Mouse (Mus musculus): ENCODE data around the gene Scfd2.

Scfd2 gene

DNA sequence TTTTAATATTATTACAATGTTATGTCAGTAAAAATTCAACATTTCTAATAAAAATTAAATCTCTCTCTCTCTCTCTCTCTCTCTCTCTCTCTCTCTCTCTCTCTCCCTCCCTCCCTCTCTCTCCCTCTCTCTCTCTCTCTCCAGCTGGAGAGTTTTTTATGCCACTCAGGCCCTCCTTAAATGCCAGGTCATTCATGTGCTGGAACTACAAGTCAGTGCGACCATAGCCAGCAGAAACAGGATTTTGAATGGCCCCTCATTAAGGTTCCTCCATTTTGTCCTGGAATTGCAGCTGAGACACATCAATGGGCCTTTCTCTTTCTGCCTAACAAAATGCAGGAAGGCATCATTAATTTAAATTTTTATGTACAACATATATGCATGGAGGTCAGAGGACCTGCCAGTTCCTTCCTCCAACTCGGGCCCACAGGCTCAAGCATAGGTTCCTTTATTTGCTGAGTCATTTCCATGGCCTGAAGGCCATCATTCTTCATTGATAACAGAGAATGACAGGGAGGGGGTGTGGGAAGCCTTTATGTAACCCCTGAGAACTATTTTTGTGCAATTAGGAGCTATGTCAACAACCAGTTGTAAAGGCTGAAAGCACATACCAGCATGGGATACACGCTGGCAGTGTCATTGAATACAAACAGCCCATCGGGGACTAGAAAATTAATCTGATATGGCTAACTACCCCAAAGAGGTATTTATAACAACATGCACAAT lies 165.4 kb downstream of the Scfd2 start:
- DNase-seq (ENCODE audit: low spot score in 2 of 2): no peak

DNA sequence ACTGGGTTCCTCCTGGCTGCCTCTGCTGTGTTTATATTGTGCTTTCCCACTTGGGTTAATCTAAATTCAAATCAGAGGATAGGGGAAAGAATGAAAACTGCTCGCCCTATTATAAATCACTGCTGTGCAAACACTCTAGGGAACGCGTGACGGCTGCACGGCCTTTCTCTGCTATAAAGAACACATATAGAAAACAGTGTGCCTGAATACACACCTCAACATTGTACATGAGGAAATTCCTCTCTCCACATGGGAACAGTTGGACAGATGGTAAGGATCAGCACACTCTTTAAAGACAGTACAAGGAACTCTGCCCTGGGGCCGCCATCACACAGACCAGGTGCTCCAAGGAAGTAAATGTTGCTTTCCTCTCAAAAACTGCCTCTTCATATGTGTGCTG lies 166.2 kb downstream of the Scfd2 start:
- DNase-seq (ENCODE audit: low spot score in 2 of 2): no peak

DNA sequence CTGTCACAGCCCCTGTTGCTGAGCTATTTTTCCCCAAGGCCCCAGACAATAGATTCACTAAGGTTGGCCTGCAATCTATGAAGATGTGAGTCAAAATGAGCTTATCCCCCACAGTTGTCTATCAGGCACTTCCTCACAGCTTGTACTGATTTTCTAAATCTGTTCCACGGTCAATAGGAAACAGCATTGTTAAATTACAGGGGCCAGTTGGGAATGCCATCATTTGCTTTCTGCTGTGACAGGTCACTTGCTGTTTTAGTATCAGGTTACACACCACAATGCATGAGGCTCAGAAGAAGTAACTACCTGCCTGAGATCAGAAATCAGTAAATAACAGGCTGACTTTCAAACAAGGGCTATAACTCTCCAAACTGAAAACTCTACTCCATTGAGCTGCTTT lies 168.3 kb downstream of the Scfd2 start:
- DNase-seq (ENCODE audit: low spot score in 2 of 2): no peak

DNA sequence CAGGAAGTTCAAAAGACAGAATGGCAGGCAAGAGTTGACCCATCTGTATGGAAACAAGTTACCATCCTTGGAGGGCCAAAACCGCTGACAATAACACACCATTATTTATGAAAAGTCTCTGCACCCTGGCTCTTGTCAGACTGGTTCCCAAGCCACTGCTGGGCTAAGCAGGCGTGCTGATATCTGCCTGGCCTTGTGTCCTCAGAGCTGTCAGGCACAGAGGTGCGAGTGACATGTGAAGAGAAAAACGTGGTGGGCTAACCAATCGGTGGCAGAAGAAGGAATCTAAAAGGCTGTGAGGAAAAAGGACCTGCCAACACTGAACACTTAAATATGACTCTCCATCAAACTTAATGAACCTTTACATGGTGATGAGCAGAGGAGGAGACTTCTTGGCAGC lies 170.0 kb downstream of the Scfd2 start:
- no peak for DNase-seq (ENCODE audit: low spot score in 2 of 2)

DNA sequence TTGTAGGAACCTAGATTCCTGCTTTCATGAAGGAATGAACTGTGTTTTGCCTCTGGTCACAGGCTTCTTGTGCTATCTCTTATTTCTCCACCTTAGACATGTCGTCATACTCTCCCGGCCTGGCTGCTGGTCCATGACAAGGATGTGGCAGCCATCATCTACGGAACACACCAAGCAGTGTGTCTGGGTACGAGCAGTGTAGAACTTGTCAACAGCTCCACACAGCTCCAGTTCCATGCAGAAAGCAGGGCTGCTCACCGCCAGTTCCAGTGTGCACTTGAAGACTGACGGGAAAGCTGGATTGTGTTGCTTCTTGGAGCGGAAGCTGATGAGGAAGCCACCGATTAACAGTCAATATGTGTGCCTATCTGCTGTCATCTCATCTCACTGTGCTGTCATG lies 173.5 kb downstream of the Scfd2 start:
- DNase-seq (ENCODE audit: low spot score in 2 of 2): no peak

DNA sequence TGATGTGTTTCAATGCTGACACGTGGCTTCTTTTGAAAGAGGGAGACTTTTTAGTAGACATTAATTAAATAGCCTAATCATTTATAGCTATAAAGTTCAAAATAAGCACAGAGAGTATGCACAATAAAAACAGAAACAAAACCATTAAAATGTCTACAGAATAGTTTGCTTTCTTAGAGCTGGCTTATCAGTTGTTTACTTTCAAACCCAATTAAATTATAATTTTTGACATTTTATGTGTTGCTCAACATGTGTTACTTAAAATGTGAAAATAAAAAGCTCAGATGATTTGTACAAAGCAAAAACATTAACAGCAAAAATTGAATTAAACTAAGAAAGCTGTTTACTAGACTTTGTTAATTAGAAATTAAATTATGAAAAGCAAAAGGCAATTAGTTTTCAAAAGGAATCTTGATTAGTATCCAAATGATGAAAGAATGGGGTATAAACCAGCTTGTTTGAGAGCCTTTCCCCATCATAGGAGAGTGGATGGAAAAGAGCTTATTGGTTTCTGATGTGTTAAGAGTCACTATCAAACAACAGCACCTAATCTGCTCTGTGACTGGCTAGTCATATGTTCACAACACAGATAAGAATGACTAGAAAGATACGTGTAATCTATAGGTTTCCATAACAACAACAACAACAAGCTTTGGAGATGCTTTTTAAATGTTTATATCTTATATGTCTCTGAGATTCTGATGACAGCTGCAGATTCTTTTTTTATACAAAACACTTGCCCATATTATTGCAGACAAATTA lies 176.0 kb downstream of the Scfd2 start:
- no peak for DNase-seq (ENCODE audit: low spot score in 2 of 2)

DNA sequence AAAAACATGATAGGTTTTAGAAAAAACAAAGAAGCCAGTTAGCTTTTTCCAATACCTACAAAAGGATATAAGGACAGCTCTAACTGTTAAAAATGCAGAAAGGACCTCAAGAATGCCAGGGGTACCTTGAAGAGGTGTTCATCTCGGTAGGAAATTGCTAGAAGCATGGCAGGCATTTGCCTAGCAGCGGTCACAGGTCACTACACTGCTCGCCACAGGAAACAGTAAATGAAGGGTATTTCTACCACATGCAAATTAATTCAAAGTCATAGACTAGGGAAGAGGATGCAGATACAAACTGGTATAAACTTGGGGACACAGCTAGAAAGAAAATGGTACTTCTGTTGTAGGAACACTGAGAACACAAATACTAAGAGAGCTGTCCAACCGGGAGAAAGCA lies 180.7 kb downstream of the Scfd2 start:
- DNase-seq (ENCODE audit: low spot score in 2 of 2): no peak

DNA sequence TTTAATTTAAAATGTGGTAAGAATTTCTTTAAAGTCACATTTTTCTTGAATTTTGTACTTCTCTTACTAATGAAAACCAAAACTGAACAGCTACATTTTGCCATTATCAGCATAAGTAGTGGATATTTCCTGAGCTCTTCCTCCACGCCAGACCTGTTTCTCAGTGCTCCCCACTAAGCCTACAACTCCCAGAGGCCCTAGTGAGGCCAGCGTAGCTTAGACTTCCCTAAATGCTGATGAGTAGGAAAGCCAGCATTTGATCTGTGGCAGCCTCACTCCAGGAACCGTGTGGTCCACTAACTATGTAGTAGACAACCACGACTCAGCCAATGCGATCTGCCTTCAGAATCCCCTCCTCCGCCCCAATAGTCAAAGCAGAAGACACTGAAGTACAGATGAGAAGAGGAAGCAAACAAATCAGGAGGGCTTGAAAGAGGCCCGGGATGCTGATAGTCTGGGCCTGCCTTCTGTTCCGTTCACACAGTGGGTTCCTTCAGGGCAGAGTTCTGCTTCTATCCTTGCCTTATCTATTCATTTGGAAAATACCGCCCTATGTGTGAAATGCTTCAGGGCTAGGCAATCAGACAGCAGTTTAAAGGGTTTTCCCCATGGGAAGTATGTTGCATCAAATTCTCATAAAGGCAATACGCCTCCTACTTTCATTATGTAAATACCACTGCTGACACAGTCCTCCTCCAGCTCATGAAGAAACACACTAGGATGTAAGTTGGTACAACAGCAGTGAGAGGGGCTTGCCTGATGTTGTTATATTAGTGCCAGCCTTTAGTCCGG lies 183.3 kb downstream of the Scfd2 start:
- DNase-seq (ENCODE audit: low spot score in 2 of 2): no peak

DNA sequence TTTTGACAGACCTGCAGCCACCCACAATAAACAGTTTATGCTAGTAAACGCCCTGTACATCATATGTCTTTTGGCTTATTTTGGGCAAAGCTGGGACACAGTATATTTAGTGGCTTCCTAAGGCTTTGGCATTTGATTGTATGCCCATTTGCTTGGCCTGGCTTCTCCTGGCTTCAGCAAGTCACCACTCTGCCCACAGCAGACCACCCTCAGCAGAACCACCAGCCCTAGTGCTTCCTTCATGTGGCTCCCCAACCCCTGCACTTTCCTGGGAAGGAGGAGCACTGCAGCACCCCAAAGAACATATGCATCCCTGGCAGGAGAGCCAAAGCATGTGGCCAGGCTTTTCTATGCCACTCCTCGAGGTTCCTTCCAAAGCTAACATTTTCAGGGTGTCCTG lies 188.5 kb downstream of the Scfd2 start:
- DNase-seq (ENCODE audit: low spot score in 2 of 2): no peak

DNA sequence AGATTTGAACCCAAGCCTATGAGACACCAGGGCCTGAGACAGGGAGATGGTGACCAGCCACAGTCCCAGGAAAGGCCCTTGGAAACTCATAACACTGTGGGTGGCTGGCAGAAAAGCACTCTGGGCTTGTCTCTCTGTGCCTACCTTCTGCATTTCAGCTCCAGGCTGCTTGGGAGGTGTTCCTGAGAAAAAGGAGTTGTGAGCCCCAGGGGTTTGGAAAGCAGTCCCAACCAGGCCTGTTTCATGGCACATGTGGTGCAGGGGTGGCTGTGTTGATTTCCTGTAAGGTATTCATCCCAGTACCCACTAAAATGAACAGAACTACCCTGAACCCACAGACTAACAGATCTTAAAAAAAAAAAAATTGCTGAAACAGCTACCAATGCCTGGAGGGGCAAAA lies 189.0 kb downstream of the Scfd2 start:
- no peak for DNase-seq (ENCODE audit: low spot score in 2 of 2)

DNA sequence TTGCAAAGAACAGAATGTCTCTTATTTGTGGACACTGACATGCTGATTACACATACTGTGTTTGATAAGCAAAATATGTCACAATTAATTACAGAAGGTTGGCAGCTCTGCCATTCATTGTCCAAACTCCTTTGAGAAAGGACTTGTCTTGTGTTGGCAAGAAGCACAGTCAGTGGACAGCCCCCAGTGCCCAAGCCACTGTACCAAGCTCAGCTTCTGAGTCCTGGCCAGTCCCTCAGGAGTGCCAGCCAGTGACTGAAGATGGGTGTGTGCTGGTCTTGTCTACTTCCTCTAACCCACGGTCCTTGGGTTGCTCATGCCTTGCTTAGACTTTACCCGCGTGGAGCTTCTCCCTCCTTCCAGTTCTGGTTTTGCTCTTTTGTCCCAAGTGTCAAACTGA lies 194.1 kb downstream of the Scfd2 start:
- no peak for DNase-seq (ENCODE audit: low spot score in 2 of 2)

DNA sequence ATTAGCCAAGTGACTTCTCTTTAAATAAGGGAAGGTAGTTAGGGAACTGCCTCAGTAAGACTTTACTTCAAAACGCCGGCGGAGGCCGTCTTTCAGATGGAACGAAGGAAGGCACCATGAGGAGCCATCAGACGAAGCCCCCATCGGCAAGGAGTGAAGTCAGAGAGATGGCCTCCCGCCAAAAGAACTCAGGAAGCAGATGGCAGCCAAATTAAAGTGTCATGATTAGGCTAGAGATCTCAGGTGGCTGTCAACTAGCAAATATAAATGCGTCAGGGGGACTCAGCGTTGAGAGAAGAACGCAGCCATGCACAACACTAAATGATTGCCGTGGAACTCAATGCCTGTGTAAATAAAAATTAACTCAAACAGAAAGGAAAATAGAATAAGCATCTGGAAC lies 194.8 kb downstream of the Scfd2 start:
- DNase-seq (ENCODE audit: low spot score in 2 of 2): no peak

DNA sequence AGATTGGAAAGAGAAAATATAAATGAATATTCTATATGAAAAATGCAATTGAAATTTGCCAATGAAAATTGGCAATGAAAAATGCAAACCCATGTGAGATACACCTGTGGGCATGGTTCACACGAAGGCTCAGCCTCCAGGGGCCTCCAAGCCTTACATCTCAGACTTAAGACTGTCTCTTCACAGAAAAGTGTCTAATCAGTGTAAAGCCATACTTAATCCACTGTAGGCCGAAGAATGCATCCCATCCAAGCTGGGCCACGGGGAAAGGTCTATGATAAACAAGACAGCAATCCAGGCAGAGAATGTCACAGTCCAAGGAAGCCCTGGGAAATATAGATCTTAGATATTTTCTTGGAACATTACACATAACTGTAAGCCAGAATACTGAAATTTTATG lies 198.3 kb downstream of the Scfd2 start:
- no peak for DNase-seq (ENCODE audit: low spot score in 2 of 2)

DNA sequence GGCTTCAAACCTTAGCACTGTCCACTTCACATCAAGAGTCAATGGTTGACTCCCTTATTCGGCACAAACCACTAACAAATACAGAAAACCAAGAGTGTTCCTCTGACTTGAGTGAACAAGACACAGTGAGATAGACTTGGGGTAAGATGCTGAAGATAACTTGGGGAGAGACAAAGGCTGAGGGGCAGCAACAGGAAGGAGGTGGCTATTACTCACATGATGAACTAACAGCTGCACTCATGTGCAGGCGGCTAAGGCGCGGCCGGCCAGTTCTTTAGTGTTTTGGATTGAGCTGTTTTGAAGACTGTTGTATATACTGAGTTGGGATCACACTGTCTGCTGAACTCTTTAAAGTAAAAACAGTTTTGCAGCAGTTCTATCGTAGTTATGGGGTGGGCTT lies 205.3 kb downstream of the Scfd2 start:
- no peak for DNase-seq (ENCODE audit: low spot score in 2 of 2)

DNA sequence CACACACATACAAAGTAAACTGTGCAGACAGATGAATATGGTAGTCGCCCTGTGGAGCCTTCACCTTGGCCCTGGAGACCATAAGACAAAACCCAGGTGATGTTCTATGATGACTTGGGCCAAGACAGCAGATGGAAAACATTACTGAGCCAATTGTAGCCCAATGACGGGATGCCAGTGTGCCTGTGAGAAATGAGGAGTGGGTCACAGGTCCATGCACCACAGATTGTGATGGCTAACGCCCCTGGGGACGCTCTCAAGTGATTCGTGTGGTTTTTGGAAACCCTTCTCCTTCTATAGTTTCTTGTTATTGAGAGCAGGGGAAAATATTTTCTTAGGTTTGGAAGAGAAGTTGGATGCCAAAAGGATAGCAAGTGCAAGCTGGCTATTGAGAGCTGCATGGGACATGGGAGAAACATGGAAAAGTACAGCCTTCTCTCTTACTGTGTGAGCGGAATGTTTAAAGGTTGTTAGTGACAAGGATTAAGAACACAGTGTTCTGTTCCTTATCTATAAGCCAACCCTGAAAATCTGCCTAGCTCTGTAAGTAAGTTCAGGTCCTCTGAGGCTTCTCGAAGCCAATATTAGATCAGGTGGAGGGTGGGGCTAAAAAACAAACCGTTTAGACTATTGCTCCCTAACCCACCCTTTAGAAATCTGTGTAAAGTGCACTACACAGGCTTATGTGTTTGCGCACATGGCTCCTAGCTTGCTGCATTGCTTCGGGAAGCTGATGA lies 210.4 kb downstream of the Scfd2 start:
- no peak for DNase-seq (ENCODE audit: low spot score in 2 of 2)

DNA sequence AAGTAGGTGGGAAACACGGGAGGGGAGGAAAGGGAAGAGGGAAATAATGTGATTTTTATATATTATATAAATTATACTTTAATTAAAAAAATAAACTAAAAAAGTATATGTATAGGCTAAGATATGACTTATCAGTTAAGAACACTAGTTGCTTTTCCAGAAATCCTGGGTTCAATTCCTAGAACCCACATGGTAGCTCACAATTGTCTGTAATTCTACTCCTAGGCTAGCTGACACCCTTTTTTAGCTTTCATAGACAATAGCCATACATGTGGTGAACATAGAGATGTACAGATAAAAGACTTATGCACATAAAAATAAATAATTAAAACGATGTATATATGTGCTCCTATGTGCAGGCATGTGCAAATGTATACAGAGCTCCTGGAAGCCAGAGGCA lies 212.0 kb downstream of the Scfd2 start:
- no peak for DNase-seq (ENCODE audit: low spot score in 2 of 2)

DNA sequence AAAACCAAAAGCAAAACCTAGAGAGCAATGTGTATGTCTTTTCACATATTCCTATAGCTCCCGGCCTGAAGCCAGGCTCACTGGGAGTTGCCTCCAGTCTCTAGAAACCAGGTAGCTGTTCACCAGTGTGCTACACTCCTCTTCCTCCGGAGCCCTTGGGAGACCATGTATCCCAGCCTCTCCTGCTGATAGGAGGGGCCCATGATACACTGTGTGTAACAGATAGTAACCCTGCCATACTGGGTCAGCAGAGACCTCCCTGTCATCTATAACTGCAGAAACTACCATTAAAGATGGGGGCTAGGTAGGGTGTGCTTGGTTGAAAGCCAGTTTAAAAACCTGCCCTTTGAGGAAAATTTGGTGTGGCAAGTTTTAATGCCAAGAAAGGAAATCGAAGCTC lies 214.4 kb downstream of the Scfd2 start:
- DNase-seq (ENCODE audit: low spot score in 2 of 2): no peak

DNA sequence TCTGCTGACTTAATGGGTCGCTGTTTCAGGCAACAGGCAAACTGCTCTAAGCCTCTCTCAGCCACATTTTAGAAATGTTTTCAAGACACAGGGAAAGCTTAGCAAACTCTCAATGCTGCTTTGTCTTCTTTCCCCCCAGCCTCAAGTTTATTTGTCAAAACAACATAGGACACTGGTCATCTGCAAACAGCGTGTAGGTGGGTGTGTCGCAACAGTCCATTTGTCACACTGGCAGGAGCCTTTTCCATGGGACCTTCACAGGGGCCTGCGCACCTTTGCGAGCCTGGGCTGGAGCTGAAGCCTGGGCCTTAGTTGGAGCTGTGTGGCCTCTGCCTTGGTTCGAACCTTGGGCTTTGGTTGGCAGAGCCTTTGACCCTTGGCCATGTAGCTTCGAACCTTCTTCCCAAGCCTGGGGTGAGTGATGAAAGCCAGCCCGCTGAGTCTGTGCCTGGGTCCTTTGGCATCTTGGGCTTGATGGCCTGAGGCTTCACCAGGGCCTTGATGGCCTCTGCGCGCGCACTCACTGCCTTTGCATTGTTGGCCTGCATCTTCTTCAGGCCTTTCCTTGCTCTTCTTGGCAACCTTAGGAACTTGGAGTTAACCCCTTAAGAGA lies 215.1 kb downstream of the Scfd2 start:
- DNase-seq (ENCODE audit: low spot score in 2 of 2): no peak

DNA sequence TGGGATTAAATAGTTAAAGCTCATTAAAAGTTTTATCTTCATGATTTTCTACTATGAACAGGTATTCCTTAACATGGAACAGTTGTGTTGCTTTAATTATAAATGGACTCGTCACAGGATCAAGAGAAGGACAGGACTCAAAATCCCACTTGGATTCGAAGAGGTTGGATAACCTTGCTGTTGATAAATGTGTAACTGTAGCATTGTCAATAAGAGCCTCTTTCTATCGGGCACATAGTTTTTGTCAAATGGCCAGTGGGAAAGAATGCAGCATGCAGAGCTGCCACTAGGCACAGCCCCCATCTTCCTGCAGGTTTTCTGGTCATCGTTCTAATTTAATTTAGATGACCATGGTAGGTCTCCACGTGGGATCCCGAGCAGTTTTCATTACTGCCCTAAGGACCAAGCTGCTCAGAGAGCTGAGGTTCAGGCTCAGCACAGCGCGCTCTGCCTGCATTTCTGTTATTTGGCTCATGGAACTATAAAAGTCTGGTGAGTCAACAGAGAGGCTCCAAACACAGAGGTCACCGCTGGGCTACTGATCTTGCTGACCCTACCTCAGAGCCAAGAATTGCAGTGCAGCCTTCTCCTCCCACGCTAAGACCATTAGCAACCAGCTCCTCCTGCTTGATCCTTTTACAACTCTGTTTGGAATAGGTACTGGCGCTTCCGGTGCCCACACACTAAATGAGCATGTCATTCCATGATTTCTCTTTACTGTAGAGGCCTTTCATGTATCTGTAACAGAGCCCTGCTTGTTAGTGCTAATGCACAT lies 215.9 kb downstream of the Scfd2 start:
- no peak for DNase-seq (ENCODE audit: low spot score in 2 of 2)

DNA sequence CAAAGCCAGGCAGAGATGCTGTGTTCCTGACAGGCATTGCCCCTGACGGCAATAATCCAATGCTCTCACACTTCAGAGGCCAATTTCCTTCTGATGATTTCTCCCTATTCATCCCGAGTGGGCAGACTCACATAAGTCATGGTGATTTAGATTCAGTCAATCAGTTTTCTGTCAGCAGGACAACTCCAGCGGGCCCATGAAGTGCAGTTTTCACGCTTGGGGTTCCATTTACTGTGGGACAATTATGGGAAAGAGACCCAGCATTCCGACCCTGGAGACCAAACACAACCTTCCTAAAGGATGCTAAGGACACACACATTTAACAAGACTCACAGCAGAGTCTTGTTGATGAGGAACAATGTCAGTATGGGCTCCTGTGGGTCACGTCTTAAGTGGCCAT lies 217.1 kb downstream of the Scfd2 start:
- no peak for DNase-seq (ENCODE audit: low spot score in 2 of 2)

DNA sequence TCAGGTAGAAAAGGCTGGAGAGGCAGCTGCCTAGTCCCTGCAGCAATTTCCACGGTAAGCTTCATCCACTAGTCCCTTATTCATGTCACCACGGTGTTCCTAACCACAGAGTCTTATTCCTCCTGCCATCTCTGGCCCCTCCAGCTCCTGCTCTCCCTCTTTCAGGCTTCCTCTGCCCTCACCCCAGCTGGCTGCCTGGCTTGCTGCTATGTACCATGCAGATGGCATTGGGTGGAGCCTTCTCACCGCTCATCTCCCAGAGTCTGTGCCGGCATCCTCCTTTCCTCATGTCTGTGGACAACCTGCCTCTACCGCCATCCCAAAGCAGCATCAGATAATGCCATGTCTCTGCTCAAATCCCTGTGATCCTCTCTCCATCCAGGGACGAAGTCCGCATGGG lies 218.0 kb downstream of the Scfd2 start:
- no peak for DNase-seq (ENCODE audit: low spot score in 2 of 2)
